Mouse (Mus musculus) megakaryocyte progenitor cell, adult 5-6 weeks (primary cell): ENCODE measurements around the gene Zswim1. TPM values are rescaled to one million over a fixed set of nuclear protein-coding genes. Genes with fewer than 3 reads are reported as not detected.
"Not testable (repeated sequence)": the region's sequence is repeated elsewhere in the genome, so short reads cannot be mapped to it uniquely, and the experiment has no call there.

ENCODE experiments used
- ATAC-seq: replicated peaks from 2 replicates; pipeline ENCODE4 v1.8.0; 2016; ENCODE audit warnings: mild to moderate bottlenecking, moderate TSS enrichment, inconsistent platforms; ENCODE audit not compliant: poor library complexity
- total RNA-seq, 2 experiments: library from RNA; stranded (forward) in 1 of 2; stranded (reverse) in 1 of 2; fragments of 157-497, 149-512 nt in 1 of 2; fragments of 200-1000 nt in 1 of 2; gene quantifications; 2 replicates each; pipeline versions ENCODE4 v1.2.3 to v1.2.4; 2015 to 2017

Gene Zswim1
- total RNA-seq, 2 experiments from 2014 or later: 4.4 to 9.0 TPM

DNA sequence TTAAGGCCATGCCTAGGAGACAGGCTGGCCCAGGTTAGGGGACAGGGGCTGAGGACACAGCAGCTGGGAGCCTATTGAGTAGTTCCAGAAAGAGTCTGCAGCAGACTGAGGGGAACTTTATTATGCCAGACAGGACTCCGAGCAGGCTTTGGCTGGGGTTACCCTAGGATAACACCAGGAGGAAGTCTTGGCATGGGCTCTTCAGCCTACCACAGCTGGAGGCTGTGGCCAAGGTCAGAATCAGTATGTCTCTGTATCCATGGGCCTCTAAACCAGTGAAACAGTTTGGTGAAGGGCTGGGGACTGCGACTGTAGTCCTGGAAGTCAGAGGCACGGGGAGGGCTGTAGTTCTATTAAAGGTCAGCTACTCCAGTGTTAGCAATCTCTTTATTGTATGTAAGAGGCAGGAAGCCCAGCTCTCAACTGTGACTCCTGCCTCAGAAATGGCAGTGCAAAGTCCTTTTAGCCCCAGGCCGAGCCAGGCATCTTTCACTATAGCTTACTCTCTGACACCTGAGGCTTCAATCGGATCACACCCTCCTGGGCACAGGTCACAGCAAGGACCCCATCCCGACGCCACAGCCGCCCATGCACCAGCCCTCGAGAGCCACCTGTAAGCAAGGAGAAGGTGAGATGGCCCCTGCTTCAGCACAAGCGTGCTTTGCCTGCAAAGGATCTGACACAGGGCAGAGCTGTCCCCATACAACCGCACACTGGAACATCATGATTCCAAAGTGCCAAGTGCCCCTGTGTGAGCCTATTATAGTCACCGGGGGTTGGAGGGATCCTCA lies 29.9 kb upstream of the Zswim1 start:
- ATAC-seq: no peak

DNA sequence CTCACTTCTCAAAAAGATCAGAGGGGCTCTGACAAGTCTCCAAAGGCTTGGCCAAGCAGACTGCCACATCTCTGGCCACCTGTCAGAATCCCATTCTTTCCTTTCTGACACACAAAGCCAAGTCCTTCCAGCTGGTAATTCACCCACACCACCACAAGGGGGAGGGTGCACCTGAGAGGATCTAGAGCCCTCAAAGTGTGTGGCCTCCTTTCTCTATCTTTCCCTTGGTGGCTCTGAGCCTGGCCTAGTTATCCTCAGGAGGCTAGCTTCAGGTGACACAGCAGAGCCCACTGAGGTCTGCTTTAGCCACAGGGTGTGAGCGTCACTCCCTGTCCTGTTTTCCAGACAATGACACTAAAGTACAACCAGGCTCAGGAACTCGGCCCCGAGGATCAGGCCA lies 29.2 kb upstream of the Zswim1 start:
- ATAC-seq: peak; percentile 81

DNA sequence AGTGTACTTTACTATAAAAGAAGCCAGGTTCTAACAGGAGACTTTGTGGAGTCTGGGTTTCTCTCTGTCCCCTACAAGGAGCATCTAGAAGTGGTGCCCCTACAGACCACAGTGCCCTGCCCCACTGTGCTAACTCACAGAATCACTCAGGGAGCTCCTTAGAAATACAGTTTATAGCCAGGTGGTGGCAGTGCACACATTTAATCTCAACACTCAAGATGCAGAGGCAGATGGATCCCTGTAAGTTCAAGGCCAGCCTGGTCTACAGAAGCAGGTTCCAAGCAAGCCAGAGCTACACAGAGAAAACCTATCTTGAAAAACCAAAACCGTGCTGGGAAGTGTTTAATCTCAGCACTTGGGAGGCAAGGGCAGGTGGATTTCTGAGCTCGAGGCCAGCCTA lies 28.7 kb upstream of the Zswim1 start:
- ATAC-seq: peak; percentile 41

DNA sequence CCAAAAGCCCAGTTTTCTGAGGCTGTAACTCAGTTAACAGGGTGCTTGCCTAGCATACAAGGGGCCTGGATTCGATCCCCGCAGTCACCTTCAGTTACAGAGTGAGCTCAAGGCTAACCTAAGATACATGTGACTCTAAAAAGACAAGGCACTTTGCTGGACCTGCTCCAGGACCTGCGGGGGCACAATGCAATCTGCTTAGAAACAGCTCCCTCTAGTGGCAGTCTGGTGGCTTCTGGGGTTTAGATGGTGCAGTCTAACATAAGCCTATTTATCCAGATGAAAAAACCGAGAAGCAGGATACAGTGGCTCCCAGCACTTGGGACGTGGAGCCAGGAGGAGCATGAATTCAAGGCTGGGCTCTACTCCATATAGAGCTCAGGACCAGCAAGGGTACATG lies 28.2 kb upstream of the Zswim1 start:
- ATAC-seq: peak; percentile 90

DNA sequence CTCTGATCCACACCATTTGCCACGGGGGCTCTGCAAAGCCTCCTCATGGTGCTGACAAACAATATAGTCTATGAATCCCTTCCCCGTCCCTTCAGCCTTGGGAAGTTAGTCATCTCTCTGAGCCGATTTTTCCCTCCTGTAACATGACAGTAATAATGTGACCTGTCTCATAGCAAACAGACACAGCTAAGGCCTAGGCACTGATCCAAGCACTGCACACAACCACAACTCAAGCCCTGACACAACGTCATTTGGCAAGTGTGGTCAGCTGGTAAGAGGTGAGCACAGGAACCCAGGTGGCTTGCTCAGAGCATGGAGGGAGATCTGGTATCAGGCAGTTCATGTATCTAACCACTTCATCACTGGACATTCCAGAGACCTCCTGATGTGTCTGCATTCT lies 26.6 kb upstream of the Zswim1 start:
- ATAC-seq: no peak

DNA sequence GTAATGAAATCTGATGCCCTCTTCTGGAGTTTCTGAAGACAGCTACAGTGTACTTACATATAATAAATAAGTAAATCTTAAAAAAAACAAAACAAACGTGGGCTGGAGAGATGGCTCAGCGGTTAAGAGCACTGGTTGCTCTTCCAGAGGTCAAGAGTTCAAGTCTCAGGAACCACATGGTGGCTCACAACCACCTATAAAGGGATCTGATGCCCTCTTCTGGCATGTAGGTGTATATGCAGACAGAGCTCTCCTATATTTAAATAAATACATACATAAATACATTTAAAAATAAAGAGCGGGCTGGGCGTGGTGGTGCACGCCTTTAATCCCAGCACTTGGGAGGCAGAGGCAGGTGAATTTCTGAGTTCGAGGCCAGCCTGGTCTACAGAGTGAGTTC lies 23.9 kb upstream of the Zswim1 start:
- ATAC-seq: not testable (repeated sequence)

DNA sequence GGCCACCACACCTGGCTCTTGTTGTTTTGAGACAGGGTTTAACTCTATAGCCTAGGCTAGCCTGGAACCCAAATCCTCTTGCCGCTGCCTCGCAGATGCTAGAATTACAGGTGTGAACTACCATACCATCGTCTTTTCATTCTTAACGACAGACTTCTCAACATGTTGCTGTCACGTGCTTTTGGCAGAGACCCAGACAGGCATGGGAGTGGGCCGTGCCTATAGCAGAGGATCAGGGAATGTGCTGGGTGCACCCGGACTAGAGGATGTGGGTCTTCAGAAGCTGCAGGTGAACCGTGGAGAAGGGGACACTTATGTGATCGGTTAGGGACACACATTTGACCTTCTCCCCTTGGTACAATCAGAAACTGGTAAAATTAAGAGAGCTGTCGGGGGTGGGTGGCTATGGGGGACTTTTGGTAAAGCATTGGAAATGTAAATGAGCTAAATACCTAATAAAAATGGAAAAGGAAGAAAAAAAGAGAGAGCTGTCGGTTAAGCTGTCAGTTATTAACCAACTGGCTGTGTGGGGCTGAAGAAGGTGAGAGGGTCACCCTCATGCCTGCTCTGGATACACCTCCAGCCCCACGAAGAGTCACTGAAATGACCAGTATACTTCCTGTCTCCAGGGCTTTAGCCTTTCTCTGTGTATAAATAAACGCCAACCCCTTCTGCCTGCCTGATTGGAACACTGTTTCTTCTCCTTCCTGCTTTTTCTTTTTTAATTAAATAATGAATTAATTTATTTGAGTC lies 22.1 kb upstream of the Zswim1 start:
- no peak for ATAC-seq

DNA sequence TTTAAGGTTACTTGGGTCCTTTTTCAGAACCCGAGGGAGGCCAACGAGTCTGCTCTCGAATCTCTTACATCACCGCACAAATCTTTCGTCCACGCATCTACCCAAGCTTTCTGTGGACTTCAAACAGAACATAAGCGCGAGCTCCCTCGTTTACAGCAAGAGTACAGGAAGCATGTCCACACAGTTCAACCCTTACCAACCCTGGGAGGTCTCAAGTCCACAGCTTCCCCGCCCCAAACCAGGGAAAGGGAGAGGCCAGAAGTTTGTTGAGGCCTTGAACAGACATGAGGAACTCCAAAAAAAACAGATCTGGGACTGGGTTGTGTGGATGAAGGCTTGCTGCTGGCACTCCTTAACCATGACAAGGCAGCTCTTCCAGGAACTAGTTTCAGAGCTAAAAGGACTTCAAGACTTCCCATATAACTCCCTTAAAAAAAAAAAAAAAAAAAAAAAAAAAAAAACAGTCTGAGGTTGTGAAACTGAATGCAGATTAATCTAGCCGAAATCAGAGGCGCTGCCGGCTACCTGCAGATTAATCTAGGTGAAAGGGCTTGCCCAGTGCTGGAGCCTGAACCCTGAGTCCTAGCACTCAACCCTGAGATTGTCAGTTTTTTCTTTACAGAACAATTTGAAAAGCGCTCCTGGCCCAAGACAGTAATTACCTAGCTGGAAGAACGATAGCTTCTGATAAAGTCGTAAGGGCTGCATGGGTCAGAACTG lies 19.1 kb upstream of the Zswim1 start:
- no peak for ATAC-seq

DNA sequence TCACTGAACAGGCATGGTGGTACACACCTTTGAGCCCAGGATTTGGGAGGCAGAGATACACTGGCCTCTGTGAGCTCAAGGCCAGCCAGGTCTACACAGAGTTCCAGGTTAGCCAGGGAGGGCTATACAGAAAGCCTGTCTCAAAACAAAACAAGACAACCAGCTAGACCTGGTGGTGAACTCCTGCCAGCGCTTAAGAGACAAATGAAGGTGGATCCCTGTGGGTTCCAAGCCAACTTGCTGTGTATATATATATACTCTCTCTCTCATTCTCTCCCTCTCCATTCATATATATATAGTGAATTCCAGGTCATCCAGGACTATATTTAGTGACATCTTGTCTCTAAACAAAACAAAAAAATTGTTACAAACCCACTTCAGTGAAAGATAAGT lies 18.6 kb upstream of the Zswim1 start:
- ATAC-seq: no peak

DNA sequence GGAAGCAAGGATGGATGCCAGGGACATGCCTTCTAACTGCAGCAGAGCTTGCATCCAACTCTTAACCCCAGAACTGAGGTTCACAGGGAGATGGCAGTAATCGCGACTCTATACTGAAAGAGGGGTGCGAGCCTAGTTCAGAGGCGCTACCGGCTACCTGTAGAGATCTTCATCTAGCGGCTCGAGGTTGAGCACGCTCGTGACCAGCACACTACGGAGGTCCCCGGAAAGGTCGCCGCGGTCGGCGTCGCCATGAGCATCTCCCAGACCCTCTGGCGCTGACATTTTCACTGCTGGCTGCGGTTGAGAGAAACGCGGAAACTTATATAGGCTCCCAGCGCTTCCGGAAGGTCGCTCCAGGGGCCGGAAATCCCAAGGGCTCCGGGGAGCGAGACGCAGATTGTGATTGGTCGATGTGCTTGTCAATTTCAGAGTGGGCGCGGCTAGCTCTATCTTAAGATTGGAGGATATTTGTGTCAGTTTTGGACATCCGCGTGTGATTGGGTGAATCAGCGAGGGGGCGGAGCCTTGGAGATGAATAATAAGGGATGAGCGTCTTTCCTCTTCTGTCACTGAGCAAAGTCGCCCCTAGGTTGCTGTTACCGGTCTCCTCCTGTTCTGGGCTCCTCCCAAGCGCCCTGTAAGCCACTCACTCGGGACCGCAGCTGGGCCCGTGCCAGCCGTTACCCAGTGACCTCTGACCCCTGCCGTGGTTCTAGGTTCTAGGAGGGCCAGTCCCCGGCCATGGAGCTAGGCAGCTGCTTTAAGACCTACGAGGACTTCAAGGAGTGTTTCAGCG lies 17.8 kb upstream of the Zswim1 start, which contains the start of the genes Acot8 and Zswim3:
TSS of gene Acot8 (minus strand) at position 350 of the 799 bp plus-strand sequence.
TSS of gene Zswim3 (plus strand) at position 566 of the 799 bp plus-strand sequence.
- ATAC-seq: peak; percentile 93

DNA sequence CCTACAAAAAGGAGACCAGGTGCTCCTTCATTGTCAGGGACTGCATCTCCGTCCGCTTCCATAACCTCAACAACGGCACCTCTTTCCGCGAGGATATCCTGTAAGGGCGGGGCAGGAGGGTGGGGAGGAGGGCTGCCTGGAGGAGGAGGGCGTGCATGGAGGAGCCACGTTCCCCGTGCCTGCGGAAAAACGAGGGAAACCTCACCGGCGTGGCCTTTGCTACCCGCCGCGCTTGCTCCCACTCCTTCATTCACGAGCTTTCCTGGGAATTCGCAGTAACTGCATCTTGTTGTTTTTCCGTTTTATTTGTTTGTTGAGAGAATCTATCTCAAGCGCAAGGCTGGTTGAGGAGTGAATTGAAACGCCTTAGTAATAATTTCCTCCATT lies 17.2 kb upstream of the Zswim1 start:
- peak; percentile 50 for ATAC-seq

DNA sequence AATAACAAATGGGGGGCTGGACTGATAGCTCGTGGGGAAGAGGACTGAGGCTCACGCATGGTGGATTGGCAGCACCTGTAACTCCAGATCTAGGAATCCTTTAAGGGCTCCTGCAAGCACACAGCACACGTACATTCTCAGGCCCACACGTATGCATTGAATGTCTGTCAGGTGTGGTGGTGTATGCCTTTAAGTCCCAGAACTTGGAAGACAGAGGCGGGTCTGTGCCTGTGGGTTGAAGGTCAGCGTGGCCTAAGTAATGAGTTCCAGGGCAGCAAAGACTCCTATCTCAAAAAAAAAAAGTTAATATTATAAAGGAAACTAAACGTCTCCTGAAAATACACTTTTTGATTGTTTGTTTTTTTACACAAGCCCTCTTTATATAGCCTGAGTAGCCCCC lies 15.9 kb upstream of the Zswim1 start:
- no peak for ATAC-seq

DNA sequence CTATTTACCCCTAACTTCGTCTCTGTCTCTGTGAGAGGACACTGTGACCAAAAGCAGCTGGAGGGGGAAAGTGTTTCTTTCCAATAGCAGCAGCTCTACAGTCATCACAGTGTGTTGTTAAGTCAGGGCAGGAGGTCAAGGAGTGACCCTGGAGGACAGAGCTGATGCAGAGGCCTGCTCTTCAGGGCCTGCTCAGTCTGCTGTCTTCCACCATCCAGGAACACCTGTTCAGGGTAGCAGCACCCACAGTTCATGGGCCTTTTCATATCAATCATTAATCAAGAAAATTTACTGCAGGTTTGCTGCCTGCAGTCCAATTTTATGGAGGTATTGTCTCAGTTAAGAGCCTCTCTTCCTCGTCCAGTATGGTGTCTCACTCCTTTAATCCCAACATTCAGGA lies 8.9 kb upstream of the Zswim1 start:
- ATAC-seq: no peak

DNA sequence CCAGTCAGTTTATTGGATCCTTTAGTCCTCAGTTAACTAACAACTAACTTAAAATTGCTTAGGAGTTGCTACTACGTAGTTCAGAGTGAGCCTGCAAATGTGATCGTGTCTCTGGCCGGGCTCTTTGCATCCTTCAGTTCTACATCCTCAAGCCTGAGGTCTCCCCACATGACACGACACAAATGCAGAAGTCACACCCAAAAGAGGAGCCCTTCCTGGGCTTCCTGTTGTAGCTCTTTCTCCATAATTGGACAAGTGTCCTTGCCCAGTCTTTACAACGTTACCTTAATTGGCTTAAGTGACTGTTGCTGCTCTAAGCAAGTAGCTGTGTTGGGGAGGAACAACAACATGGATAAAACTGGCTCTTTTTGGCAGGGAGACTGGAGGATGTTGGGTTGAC lies 7.1 kb upstream of the Zswim1 start:
- ATAC-seq: peak; percentile 77

DNA sequence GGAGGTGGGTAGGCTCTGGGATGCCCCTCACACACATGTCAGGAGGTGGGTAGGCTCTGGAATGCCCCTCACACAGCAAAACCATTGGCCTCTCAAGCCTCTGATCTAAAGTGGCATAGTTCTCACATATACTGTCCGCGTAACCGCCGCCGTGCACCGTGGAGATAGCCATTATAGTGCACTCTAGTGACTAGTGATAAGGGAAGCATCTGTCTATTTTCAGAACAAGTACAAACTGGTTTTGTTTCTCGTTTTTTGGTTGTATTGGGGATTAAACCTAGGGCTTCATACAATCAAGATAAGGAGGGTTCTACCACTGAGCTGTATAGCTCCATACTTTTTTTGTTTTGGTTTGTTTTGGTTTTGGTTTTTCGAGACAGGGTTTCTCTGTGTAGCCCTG lies 6.7 kb upstream of the Zswim1 start:
- peak; percentile 82 for ATAC-seq

DNA sequence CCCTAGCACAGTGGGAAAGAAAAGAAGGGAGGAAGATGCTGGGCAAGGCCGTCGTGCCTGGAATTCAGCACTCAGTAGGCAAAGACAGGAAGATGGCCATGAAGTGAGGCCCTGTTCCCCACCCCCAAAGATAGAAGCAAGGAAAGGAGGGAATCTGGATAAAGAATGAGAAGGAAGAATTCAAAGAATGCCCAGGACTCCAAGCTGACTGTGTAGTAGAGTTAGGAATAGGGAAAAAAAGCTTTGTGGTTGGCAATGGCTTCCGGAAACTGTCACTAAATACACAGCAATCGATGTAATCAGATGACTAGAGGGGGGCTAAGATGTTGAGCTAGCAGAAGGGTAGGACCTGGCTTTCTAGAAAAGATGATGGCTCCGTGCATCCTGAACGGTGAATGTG lies 5.3 kb upstream of the Zswim1 start:
- ATAC-seq: no peak

DNA sequence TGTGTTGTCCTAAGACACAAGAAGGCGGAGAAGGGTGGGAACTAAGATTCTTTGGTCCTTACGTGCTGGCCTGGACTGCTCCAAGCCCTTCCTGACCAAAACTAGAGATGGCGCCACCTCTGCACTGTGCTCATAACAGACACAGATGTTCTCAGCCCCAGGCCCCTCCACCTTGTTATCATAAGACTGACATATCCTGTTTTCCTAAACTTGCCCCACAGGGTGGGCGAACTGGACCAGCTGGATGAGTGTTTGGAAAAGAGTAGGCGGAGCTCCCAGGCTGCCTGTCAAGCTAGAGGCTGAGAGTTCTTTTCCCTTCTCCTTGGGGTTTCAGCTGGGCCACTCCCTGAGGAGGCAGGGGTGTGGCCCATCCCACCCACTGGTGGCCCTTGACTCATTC lies 4.8 kb upstream of the Zswim1 start:
- ATAC-seq: no peak

DNA sequence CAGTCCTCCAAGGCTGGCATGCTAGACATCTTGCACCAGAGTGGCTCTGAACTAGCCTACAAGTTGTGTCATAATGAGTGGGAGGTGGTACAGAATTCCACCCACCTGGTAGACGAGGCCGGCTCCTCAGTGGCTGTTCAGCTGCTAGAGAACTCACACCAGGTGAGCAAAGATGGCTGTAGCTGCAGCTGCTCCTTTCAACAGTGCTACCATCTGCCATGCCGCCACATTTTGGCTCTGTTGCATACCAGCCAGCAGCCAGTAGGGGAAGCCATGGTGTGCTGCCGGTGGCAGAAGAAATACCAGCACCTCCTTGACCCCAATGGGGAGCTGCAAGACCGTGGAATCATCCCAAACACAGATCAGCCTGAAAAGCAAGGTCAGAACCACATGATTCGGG lies 1.4 kb upstream of the Zswim1 start:
- ATAC-seq: no peak

DNA sequence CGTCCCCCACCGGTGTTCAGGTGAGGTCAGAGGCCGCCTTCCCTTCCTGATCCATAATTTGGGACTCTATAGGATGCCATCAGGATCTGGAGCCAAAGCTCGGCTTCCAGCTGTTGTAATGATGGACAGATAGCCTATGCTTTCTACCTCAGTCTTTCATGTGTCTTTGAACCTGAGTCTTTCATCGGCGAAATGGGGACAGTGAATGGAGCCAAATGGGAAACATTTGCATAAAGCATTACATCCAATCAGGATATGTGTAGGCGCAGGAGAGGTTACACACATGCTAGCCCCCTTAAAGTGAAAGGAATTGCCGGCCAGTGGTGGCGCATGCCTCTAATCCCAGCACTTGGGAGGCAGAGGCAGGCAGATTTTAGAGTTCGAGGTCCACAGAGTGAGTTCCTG lies 697 bp downstream of the Zswim1 start:
- ATAC-seq: peak; percentile 63

DNA sequence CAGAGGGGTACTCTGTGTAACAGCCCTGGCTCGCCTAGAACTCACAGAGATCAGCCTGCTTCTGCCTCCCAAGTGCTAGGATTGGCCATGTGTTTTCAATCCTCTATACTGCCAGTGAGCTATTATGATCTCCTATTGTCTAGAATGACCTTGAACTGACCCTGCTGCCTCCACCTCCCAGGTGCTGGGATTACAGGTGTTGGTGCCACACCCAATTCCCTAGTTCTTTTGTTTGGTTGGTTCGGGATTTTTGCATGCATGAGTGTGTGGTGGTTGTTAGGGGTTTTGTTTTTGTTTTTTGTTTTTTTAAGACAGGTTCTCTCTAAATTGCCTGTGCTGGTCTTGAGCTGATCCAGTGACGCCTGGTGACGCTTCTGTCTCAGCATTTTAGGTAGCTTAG lies 1.5 kb downstream of the Zswim1 start:
- no peak for ATAC-seq

DNA sequence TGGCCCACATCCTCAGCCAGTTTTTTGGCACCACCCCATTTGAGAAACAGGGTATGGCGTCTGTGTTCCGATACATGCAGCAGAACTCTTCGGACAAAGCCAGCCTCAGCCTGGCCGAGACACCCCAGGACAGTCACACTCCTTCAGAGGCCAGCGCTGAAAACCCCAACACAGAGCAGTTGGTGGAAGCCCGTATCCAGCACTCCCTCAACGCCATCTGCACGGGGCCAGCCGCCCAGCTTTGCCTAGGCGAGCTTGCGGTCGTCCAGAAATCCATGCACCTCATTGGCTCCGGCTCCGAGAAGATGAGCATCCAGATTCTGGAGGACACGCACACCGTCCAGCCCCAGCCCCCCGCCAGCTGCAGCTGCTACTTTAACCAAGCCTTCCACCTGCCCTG lies 3.0 kb downstream of the Zswim1 start:
- no peak for ATAC-seq
